Mouse (Mus musculus) layer of hippocampus, adult 8-10 months (tissue): ENCODE measurements around the gene Gm8094. TPM values are rescaled to one million over a fixed set of nuclear protein-coding genes. Genes with fewer than 3 reads are reported as not detected.
"Not testable (repeated sequence)": the region's sequence is repeated elsewhere in the genome, so short reads cannot be mapped to it uniquely, and the experiment has no call there.

Source experiments
- DNase-seq, 2 experiments: peaks; one replicate each; pipeline ENCODE4 v3.0.0; 2022; ENCODE audit warnings: low spot score in 2 of 2
- total RNA-seq, 4 experiments: library from RNA; stranded (reverse); gene quantifications; 2 replicates each; pipeline ENCODE4 v1.2.4; 2022

Gene Gm8094
- under 1 TPM in 1 of 4 experiments, not detected in 3; 0.36 TPM for total RNA-seq

- not testable (repeated sequence) for DNase-seq
These were observed at the start of gene Gm8094 for GRCm38 (mm10) chr14:43076543-43076942. Gene Gm8094 (minus strand): TSS chr14:43076643.

- DNase-seq: not testable (repeated sequence)
These were observed 43.2 kb upstream of the Gm8094 start for GRCm38 (mm10) chr14:43119673-43120072.

- not testable (repeated sequence) for DNase-seq
These were observed 23.9 kb upstream of the Gm8094 start, which contains the start of gene Gm8104 for GRCm38 (mm10) chr14:43100301-43100700. Gene Gm8104 (plus strand): TSS chr14:43100601.

GRCm38 (mm10) chr14:43089103-43089919 lies 12.9 kb upstream of the Gm8094 start:
- not testable (repeated sequence) for DNase-seq

GRCm38 (mm10) chr14:43084936-43085730 lies 8.7 kb upstream of the Gm8094 start:
- not testable (repeated sequence) for DNase-seq

- not testable (repeated sequence) for DNase-seq
These were observed 16.3 kb downstream of the Gm8094 start for GRCm38 (mm10) chr14:43060179-43060578.

GRCm38 (mm10) chr14:43058063-43058462 lies 18.4 kb downstream of the Gm8094 start:
- not testable (repeated sequence) for DNase-seq

Other genes starting within 250 kb of the Gm8094 start
- not detected for gene Gm21977, start 223.2 kb downstream of the Gm8094 start, total RNA-seq
- gene Gm8082, start 83.0 kb downstream of the Gm8094 start, total RNA-seq: not detected
- not detected for gene Gm10376, start 61.0 kb downstream of the Gm8094 start, total RNA-seq
- gene Gm8104, start 24.0 kb upstream of the Gm8094 start, total RNA-seq: under 1 TPM in 1 of 4 experiments, not detected in 3; 0.19 TPM
- gene Gm7233, start 103.2 kb upstream of the Gm8094 start, total RNA-seq: under 1 TPM in 1 of 4 experiments, not detected in 3; 0.25 TPM
- gene Gm8122, start 158.7 kb upstream of the Gm8094 start, total RNA-seq: not detected
- not detected for gene Gm8126, start 182.0 kb upstream of the Gm8094 start, total RNA-seq
- not detected for gene Gm9732, start 198.4 kb upstream of the Gm8094 start, total RNA-seq
- gene Gm8127, start 217.2 kb upstream of the Gm8094 start, total RNA-seq: not detected